Mouse (Mus musculus) brown adipose tissue, adult 24 weeks (tissue): Measurements from ENCODE around the gene Dguok. TPM values are rescaled to one million over a fixed set of nuclear protein-coding genes. Genes with fewer than 3 reads are reported as not detected.

ENCODE experiments used
- H3K27ac ChIP-seq: fragments of 200-500 bp; replicated peaks from 2 replicates; pipeline ENCODE4 v1.5.1; 2012; ENCODE audit warnings: low read depth, mild to moderate bottlenecking, low read length
- H3K4me1 ChIP-seq: fragments of 200-500 bp; 2 replicates; pipeline ENCODE4 v1.6.1; 2012; ENCODE audit warnings: low read length, mixed read lengths; ENCODE audit not compliant: control insufficient read depth, insufficient read depth, insufficient read length
- H3K4me3 ChIP-seq: fragments of 200-500 bp; 2 replicates; pipeline ENCODE4 v1.5.1; 2012; ENCODE audit warnings: low read depth, mild to moderate bottlenecking, low read length, moderate library complexity; ENCODE audit not compliant: insufficient read depth
- polyA plus RNA-seq: library from polyadenylated mRNA; stranded (reverse); fragments of >200 nt; gene quantifications from 2 replicates; pipeline ENCODE4 v1.2.4, GENCODE M21; 2012; ENCODE audit not compliant: missing spikeins, insufficient read depth, insufficient read length

Gene Dguok
- polyA plus RNA-seq, 1 experiment = 34.8 TPM

GRCm38 (mm10) chr6:83509442-83509841, 2.7 kb upstream of the Dguok start:
- Histone ChIP-seq H3K27ac (no peak overlapping the region), H3K4me1 (peaks cover 5% of the 10 kb centered on the region), H3K4me3 (no peak overlapping the region)

- H3K4me3 ChIP-seq = peak overlapping the region; percentile 39
These were observed 388 bp upstream of the Dguok start for GRCm38 (mm10) chr6:83507168-83507546.

GRCm38 (mm10) chr6:83505554-83505953, 1.2 kb downstream of the Dguok start:
- H3K27ac ChIP-seq = 0 out of 2 replicates have a peak overlapping the region, but pooled peaks have one; percentile 36
- H3K4me3 ChIP-seq = no peak overlapping the region

More at GRCm38 (mm10) chr6:83507168-83507546, 388 bp upstream of the Dguok start:
- Histone ChIP-seq H3K27ac (peak overlapping the region; percentile 71), H3K4me1 (peaks cover 13% of the 10 kb centered on the region)

GRCm38 (mm10) chr6:83503361-83503760, 3.4 kb downstream of the Dguok start:
- Histone ChIP-seq H3K4me1 (peaks cover 26% of the 10 kb centered on the region), H3K27ac (no peak overlapping the region), H3K4me3 (no peak overlapping the region)

More at GRCm38 (mm10) chr6:83505554-83505953, 1.2 kb downstream of the Dguok start:
- H3K4me1 ChIP-seq = peaks cover 16% of the 10 kb centered on the region

- Histone ChIP-seq H3K4me3 (no peak overlapping the region), H3K27ac (peak overlapping the region; percentile 63), H3K4me1 (peaks cover 32% of the 10 kb centered on the region)
These were observed 4.1 kb downstream of the Dguok start for GRCm38 (mm10) chr6:83502656-83503055.

GRCm38 (mm10) chr6:83501524-83502310, 5.1 kb downstream of the Dguok start:
- H3K4me1 ChIP-seq = peaks cover 29% of the 10 kb centered on the region
- H3K27ac ChIP-seq = peak overlapping the region; percentile 63; the same call in 1 of the 2 replicates
- no peak overlapping the region for H3K4me3 ChIP-seq

GRCm38 (mm10) chr6:83500462-83500861, 6.3 kb downstream of the Dguok start:
- Histone ChIP-seq H3K4me3 (no peak overlapping the region), H3K27ac (no peak overlapping the region), H3K4me1 (peaks cover 36% of the 10 kb centered on the region)

- peaks cover 32% of the 10 kb centered on the region for H3K4me1 ChIP-seq
- H3K4me3 ChIP-seq = no peak overlapping the region
- peak overlapping the region; percentile 61 for H3K27ac ChIP-seq
These were observed 7.7 kb downstream of the Dguok start for GRCm38 (mm10) chr6:83499078-83499477.

- no peak overlapping the region for H3K4me3 ChIP-seq
- H3K27ac ChIP-seq = peak overlapping the region; percentile 89
- H3K4me1 ChIP-seq = peaks cover 26% of the 10 kb centered on the region
These were observed 9.7 kb downstream of the Dguok start for GRCm38 (mm10) chr6:83496753-83497710.

- Histone ChIP-seq H3K27ac (0 out of 2 replicates have a peak overlapping the region, but pooled peaks have one; percentile 9), H3K4me3 (no peak overlapping the region), H3K4me1 (peaks cover 23% of the 10 kb centered on the region)
These were observed 10.6 kb downstream of the Dguok start for GRCm38 (mm10) chr6:83496009-83496752.

- no peak overlapping the region for H3K27ac ChIP-seq
- H3K4me1 ChIP-seq = peaks cover 2% of the 10 kb centered on the region; the same call in 1 of the 2 replicates
- H3K4me3 ChIP-seq = no peak overlapping the region
These were observed 16.1 kb downstream of the Dguok start for GRCm38 (mm10) chr6:83490622-83491021.

GRCm38 (mm10) chr6:83488200-83488599, 18.6 kb downstream of the Dguok start:
- H3K4me1 ChIP-seq = no peaks in the 10 kb centered on the region; the same call in 1 of the 2 replicates

GRCm38 (mm10) chr6:83487298-83487697, 19.5 kb downstream of the Dguok start:
- no peak overlapping the region for H3K4me3 ChIP-seq
- H3K4me1 ChIP-seq = peaks cover 2% of the 10 kb centered on the region; the same call in 1 of the 2 replicates
- H3K27ac ChIP-seq = no peak overlapping the region

More at GRCm38 (mm10) chr6:83488200-83488599, 18.6 kb downstream of the Dguok start:
- no peak overlapping the region for H3K27ac ChIP-seq
- no peak overlapping the region for H3K4me3 ChIP-seq

GRCm38 (mm10) chr6:83485854-83486253, 20.9 kb downstream of the Dguok start:
- Histone ChIP-seq H3K4me1 (peaks cover 2% of the 10 kb centered on the region; the same call in 1 of the 2 replicates), H3K27ac (no peak overlapping the region)

More at GRCm38 (mm10) chr6:83485854-83486253, 20.9 kb downstream of the Dguok start:
- no peak overlapping the region for H3K4me3 ChIP-seq
